In the genomic region with DNA sequence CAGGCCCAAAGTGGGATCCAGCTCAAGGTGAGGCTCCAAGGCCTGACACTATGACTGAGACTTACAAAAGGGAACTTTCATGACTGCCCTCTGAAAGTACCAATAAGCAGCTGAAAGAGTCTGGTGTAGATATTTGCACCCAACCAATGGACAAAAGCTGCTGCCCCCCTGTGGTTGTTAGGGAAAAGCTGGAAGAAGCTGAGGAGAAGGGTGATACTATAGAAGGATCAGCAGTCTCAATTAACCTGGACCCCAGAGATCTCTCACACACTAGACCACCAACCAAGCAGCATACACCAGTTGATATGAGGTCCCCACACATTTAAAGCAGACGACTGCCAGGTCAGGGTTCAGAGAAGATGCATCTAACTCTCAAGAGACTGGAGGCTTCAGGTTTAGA, we compare ENCODE assay signal across 17 mouse cellular contexts.
"Had no signal": no experiment of that assay in that cellular context is flagged by ENCODE, and none has a peak within 500 bp of the region (broad histone marks: within the 10 kb centered on the region; RNA-seq: fewer than 3 reads in every experiment).

No protein-coding gene starts in this region.

- H3K4me3 ChIP-seq: limb, embryonic 12.5 days; liver, embryonic 13.5 days; lung, embryonic 15.5 days; megakaryocyte, embryonic 14.5 days; neural tube, embryonic 15.5 days had no signal

- H3K27me3 ChIP-seq: limb, embryonic 12.5 days; liver, embryonic 13.5 days; lung, embryonic 15.5 days; megakaryocyte, embryonic 14.5 days; neural tube, embryonic 15.5 days had no signal

- DNase-seq: kidney, adult 8-10 months; kidney, postnatal 25 days; liver; liver, embryonic 13.5 days; liver, postnatal 0 days; lung, postnatal 14 days; right cerebral cortex, postnatal 25 days; spleen, adult 18-20 months; thymus, postnatal 4 days had no signal

- H3K4me2 ChIP-seq: limb, embryonic 12.5 days; liver, embryonic 13.5 days; lung, embryonic 15.5 days; midbrain, embryonic 11.5 days; neural tube, embryonic 15.5 days had no signal

- ATAC-seq: intestine, postnatal 0 days; liver, postnatal 0 days; midbrain, embryonic 16.5 days had no signal

- H3K9me3 ChIP-seq: limb, embryonic 12.5 days; liver, embryonic 13.5 days; lung, embryonic 15.5 days; megakaryocyte, embryonic 14.5 days; neural tube, embryonic 15.5 days had no signal

- H3K4me1 ChIP-seq: limb, embryonic 12.5 days; liver, embryonic 13.5 days; lung, embryonic 15.5 days; megakaryocyte, embryonic 14.5 days; neural tube, embryonic 15.5 days had no signal

- H3K36me3 ChIP-seq: limb, embryonic 12.5 days; liver, embryonic 13.5 days; lung, embryonic 15.5 days; neural tube, embryonic 15.5 days had no signal

- H3K9ac ChIP-seq: limb, embryonic 12.5 days; liver, embryonic 13.5 days; liver, postnatal 0 days; lung, embryonic 15.5 days; neural tube, embryonic 15.5 days had no signal

- H3K27ac ChIP-seq: limb, embryonic 12.5 days; liver, embryonic 13.5 days; lung, embryonic 15.5 days; macrophage; neural tube, embryonic 15.5 days had no signal
